Mouse (Mus musculus): Measurements from ENCODE around the gene Bhlha9.

GRCm38 (mm10) chr11:76674199-76674598 is 1.9 kb downstream of the Bhlha9 start:
- TF ChIP-seq CTCF (IDR thresholded peaks at IDR 0.05 in 2 of 3, conservative IDR thresholded peaks at IDR 0.05 in 1 of 3; ENCODE audit: control insufficient read depth in 1 of 3, insufficient read depth in 1 of 3, low read depth in 2 of 3, low read length in 3 of 3, poor library complexity in 1 of 3, severe bottlenecking in 1 of 3) (no peak), EP300 (IDR thresholded peaks at IDR 0.05; ENCODE audit: low read depth in 1 of 2, low read length in 2 of 2) (no peak), NELFE (IDR thresholded peaks at IDR 0.05; ENCODE audit: low read depth, low read length) (no peak), ELF1 (IDR thresholded peaks at IDR 0.05; ENCODE audit: low read depth, low read length) (no peak), TAL1 (IDR thresholded peaks at IDR 0.05; ENCODE audit: low read length) (no peak), MXI1 (IDR thresholded peaks at IDR 0.05; ENCODE audit: low read depth, low read length) (no peak), POLR2A (IDR thresholded peaks at IDR 0.05; ENCODE audit: control insufficient read depth in 1 of 2, insufficient read depth in 1 of 2, low read depth in 1 of 2, low read length in 2 of 2, poor library complexity in 1 of 2) (no peak), RCOR1 (IDR thresholded peaks at IDR 0.05; ENCODE audit: low read depth, low read length) (no peak), MAFK (IDR thresholded peaks at IDR 0.05; ENCODE audit: borderline replicate concordance, low read depth, low read length) (no peak), MAX (IDR thresholded peaks at IDR 0.05; ENCODE audit: low read length) (no peak), UBTF (IDR thresholded peaks at IDR 0.05; ENCODE audit: borderline replicate concordance, insufficient read depth, low read depth, low read length) (no peak), CHD2 (IDR thresholded peaks at IDR 0.05; ENCODE audit: low read length) (no peak)

Measured in MEL (cell line).